Mouse (Mus musculus) liver, embryonic 14.5 days (tissue): ENCODE results near the gene Surf6.

Experiments
- CTCF ChIP-seq: IDR thresholded peaks from 2 replicates; pipeline ENCODE4 v1.5.1; 2016; ENCODE audit warnings: antibody characterized with exemption, low read depth, control low read depth
- EP300 ChIP-seq: IDR thresholded peaks from 2 replicates; pipeline ENCODE4 v1.6.1; 2016; ENCODE audit warnings: antibody characterized with exemption, low read depth

DNA sequence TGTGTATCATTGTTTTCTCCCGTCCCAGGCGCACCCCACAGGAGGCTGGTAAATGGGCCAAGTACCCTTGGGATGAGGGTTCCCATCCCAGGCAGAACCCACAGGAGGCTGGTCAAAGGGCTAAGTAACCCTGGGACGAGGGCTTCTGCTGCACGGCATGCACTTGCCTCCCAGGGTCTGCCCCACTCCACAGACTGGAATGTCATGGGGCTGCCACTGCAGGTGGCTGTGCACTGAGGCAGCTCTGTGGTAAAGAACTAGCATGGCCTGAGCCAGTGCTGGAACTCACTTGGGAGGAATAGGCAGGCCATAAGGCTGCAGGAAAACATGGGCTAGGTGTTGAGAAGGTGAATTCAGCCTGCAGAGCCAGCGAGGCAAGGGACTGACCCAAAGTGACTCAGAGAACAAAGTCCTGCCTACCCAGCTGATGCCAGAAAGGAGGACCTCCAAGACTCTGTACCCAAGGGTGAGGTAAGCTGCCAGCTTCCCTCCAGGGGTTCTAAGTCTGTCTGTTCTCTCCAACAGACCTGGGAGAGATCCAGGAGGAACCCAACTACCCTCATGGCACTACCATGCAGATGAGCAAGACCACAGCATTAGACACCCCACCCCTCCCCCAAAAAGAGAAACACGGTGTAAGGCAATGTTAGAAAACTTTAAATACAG is 17.6 kb upstream of the Surf6 start:
- no peak for TF ChIP-seq CTCF
- TF ChIP-seq EP300: no peak
